Mouse (Mus musculus) midbrain, postnatal 0 days (tissue): ENCODE results near the gene Abcf1. TPM values are rescaled to one million over a fixed set of nuclear protein-coding genes. Genes with fewer than 3 reads are reported as not detected.
"Not testable (repeated sequence)": the region's sequence is repeated elsewhere in the genome, so short reads cannot be mapped to it uniquely, and the experiment has no call there.

ENCODE experiments used
- ATAC-seq: fragments of 200-750 bp; cut with Nextera tagmentation; 2 replicates; pipeline ENCODE4 v1.8.0; 2017; ENCODE audit warnings: moderate number of reproducible peaks, mild to moderate bottlenecking, moderate TSS enrichment, moderate library complexity; ENCODE audit not compliant: low FRiP score
- DNase-seq: peaks from one replicate; pipeline ENCODE4 v3.0.0-alpha.2; 2015; ENCODE audit warnings: low spot score
- H3K27ac ChIP-seq: fragments of 300-500 bp; sonication (generic); 2 replicates; pipeline ENCODE4 v1.5.1; 2014; ENCODE audit warnings: low read depth, mild to moderate bottlenecking, low read length, mixed read lengths
- H3K27me3 ChIP-seq: fragments of 300-500 bp; sonication (generic); 2 replicates; pipeline ENCODE4 v1.6.1; 2014; ENCODE audit warnings: low read length, control low read depth, mixed read lengths; ENCODE audit not compliant: insufficient read depth
- H3K36me3 ChIP-seq: fragments of 300-500 bp; sonication (generic); 2 replicates; pipeline ENCODE4 v1.6.1; 2014; ENCODE audit warnings: low read length, control low read depth, mixed read lengths; ENCODE audit not compliant: insufficient read depth
- H3K4me1 ChIP-seq: fragments of 300-500 bp; sonication (generic); 2 replicates; pipeline ENCODE4 v1.6.1; 2014; ENCODE audit warnings: mild to moderate bottlenecking, control low read depth, antibody characterized with exemption, low read length, mixed read lengths; ENCODE audit not compliant: insufficient read depth
- H3K4me2 ChIP-seq: fragments of 300-500 bp; sonication (generic); 2 replicates; pipeline ENCODE4 v1.6.1; 2014; ENCODE audit warnings: low read depth, mild to moderate bottlenecking, low read length, mixed read lengths; ENCODE audit not compliant: poor library complexity, severe bottlenecking
- H3K4me3 ChIP-seq: fragments of 300-500 bp; sonication (generic); 2 replicates; pipeline ENCODE4 v1.5.1; 2014; ENCODE audit warnings: low read depth, mild to moderate bottlenecking, low read length, moderate library complexity
- H3K9ac ChIP-seq: fragments of 300-500 bp; sonication (generic); replicated peaks from 2 replicates; pipeline ENCODE4 v1.6.1; 2014; ENCODE audit warnings: mild to moderate bottlenecking, low read length, moderate library complexity, mixed read lengths; ENCODE audit not compliant: poor library complexity, severe bottlenecking
- H3K9me3 ChIP-seq: fragments of 300-500 bp; sonication (generic); 2 replicates; pipeline ENCODE4 v1.6.1; 2016; ENCODE audit warnings: low read length, control low read depth
- CTCF ChIP-seq: IDR thresholded peaks from 2 replicates; pipeline ENCODE4 v1.5.1; 2016; ENCODE audit warnings: antibody characterized with exemption, mild to moderate bottlenecking
- WGBS: fragments of 180-500 bp; shearing (Covaris S2); extraction: QIAGEN DNeasy Blood & Tissue Kit; methylation state at CpG from one replicate; pipeline ENCODE4 v1.1.7; 2014; 5-methylcytosine and 5-hydroxymethylcytosine counted together
- polyA plus RNA-seq: library from polyadenylated mRNA; unstranded; fragments of >200 nt; fragmentation: Nextera tagmentation; extraction: Ambion mirVana; gene quantifications from 2 replicates; pipeline ENCODE4 v1.2.1, GENCODE M21; 2015
- total RNA-seq: library from RNA; depleted of rRNA; stranded (reverse); fragments of >200 nt; gene quantifications from 2 replicates; pipeline ENCODE4 v1.2.3, GENCODE M21; 2014

The Abcf1 gene
- total and polyA plus RNA-seq, 2 experiments from 2014 or later, result 61.8 to 100 TPM

DNA sequence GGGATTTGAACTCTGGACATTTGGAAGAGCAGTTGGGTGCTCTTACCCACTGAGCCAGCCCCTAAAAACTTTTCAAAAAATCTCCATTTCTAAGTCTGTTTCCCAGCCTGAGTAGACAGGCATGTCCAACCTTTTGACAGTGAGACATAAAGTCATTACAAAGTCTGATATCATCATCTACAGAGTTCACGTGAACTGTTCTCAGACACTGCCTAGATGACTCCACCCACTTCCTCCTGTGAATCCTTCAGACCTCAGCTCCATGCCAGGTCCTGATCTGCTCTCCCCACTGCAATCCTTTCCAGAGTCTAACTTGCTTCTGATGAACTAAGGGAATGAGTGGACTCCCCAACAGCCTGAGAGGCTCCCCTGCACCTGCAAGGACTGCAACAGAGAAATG lies 2.6 kb upstream of the Abcf1 start:
- no peak for TF ChIP-seq CTCF
- H3K27ac ChIP-seq, result no peak overlapping the region
- WGBS, result 37% methylated on average over 1 of the region's 1 CpGs
- peaks cover 5% of the 10 kb centered on the region for H3K4me1 ChIP-seq
- ATAC-seq, result no peak
- peaks cover 21% of the 10 kb centered on the region for H3K36me3 ChIP-seq
- DNase-seq, result no peak
- H3K4me3 ChIP-seq, result no peak overlapping the region
- H3K9ac ChIP-seq, result no peak overlapping the region
- H3K27me3 ChIP-seq, result no peaks in the 10 kb centered on the region
- no peaks in the 10 kb centered on the region for H3K9me3 ChIP-seq
- no peak overlapping the region for H3K4me2 ChIP-seq

DNA sequence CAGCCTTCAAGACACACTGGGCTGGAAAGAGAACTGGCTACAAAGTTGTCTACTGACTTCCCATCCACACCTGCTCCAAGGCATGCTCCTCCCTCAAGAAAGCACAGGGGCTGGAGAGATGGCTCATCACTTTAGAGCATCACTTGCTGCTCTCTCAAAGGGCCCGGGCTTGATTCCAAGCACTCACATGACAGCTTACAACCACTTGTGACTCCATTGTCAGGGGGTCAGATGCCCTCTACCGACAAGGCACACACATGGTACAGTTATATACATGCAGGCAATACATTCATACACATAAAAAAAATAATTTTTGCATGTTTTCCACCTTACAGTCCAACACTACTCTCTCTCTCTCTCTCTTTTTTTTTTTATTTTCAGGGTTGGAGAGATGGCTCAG lies 1.9 kb downstream of the Abcf1 start:
- Histone ChIP-seq H3K9me3 (no peaks in the 10 kb centered on the region), H3K36me3 (peaks cover 28% of the 10 kb centered on the region), H3K4me3 (no peak overlapping the region), H3K4me2 (no peak overlapping the region), H3K27me3 (no peaks in the 10 kb centered on the region), H3K4me1 (peaks cover 5% of the 10 kb centered on the region), H3K9ac (no peak overlapping the region), H3K27ac (no peak overlapping the region)
- no peak for TF ChIP-seq CTCF
- whole genome bisulfite sequencing, result 100% methylated on average over 2 of the region's 2 CpGs
- DNase-seq (no peak), ATAC-seq (no peak)

DNA sequence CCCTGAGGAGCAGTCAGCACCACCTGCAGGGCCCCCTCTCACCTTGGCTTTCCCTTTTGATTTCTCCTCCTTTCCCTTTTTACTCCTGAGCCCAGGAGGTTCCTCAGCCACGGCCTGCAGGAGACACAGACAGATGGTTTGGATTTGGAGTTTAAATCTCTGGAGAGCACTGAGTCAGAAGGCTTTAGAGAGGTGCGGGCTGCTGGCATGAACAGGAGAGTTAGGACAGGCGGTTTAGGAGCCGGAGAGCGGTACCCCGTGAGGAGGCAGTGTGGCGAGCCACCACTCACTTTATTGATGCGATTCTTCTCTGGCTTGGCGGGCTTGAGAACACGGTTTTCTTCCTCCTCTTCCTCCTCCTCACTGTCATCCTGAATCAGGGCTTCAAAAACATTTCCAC lies 6.3 kb downstream of the Abcf1 start:
- Histone ChIP-seq H3K27me3 (no peaks in the 10 kb centered on the region), H3K4me2 (no peak overlapping the region), H3K9ac (no peak overlapping the region), H3K4me1 (no peaks in the 10 kb centered on the region; the same call in none of the 2 replicates), H3K9me3 (no peaks in the 10 kb centered on the region), H3K27ac (no peak overlapping the region), H3K36me3 (peaks cover 56% of the 10 kb centered on the region), H3K4me3 (no peak overlapping the region)
- DNase-seq (no peak), ATAC-seq (no peak)
- no peak for TF ChIP-seq CTCF
- 89% methylated on average over 10 of the region's 10 CpGs for WGBS

DNA sequence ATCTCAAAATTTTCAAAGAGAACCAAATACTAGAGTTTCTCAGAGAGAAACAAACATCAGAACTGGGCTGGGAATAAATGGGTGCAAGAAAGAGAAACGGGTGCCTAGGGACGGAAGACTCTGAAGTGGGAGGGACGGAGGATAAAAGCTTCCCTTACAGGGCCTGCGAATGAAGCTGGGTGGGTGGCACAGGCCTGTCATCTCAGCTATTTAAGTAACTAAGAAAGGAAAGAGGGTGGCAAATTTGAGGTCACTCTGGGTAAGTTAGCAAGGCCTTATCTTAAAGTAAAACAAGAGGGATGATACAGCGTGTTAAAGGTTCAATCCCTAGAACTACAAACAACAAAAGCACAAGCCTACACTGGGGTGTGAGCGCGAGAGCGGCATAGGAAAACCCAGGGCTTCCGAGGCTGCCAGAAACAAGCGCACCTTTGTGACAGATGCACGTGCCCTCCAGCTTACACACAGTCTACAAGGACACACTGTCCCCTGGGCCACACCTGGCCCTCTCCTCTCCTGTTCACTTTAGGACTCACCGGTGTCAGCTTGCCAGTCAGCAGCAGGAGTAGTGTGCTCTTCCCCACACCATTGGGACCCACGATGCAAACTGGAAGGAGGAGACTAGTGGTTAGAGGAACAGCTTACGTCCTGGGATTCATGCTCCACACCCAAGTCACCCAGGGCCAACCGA lies 10.9 kb downstream of the Abcf1 start:
- Histone ChIP-seq H3K27me3 (no peaks in the 10 kb centered on the region), H3K4me2 (no peak overlapping the region), H3K36me3 (peaks cover 72% of the 10 kb centered on the region), H3K4me1 (no peaks in the 10 kb centered on the region), H3K9me3 (no peaks in the 10 kb centered on the region), H3K4me3 (no peak overlapping the region), H3K9ac (no peak overlapping the region), H3K27ac (no peak overlapping the region)
- DNase-seq (no peak), ATAC-seq (no peak)
- no peak for TF ChIP-seq CTCF
- 95% methylated on average over 15 of the region's 15 CpGs for WGBS

DNA sequence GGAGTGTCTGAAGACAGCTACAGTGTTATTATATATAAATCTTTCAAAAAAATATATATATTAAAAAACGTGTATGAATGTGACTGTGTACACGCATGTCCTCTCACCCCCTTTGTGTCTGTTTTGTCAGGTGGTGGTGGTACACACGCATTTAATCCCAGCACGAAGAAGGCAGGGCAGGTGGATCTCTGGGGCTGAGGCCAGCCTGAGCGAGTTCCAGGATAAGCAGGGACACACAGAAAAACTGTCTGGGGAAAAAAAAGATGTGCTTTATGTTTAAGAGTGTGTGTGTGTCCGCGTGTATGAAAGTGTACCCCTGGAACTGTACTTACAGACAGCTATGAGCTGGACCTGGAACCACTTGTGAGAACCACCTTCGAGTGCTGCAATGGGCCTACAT lies 14.9 kb downstream of the Abcf1 start:
- H3K27ac ChIP-seq, result no peak overlapping the region

DNA sequence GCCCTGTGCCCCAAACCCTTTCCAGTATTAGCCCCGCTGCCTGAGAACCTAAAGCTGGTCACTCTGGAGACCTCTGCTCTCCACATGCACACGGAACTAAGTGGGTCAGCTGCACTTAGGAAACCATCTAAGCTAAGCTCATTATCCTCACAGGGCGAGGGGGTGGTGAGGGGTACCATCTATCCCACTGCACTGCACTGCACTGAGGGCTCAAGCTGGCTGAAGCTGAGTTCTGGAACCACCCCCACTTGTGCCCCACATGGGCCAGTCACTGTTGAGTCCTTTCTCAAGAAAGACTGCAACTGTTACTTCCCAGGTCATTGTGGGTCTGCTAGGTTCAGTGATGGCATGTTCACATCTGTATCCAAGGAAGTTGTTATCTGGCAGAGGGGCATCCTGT lies 17.0 kb downstream of the Abcf1 start:
- H3K27me3 ChIP-seq, H3K4me2 ChIP-seq, H3K9ac ChIP-seq, H3K9me3 ChIP-seq, H3K27ac ChIP-seq, H3K4me1 ChIP-seq, H3K4me3 ChIP-seq, ATAC-seq, DNase-seq: not testable (repeated sequence)
- H3K36me3 ChIP-seq, result peaks cover 19% of the 10 kb centered on the region
- 78% methylated on average over 2 of the region's 3 CpGs for WGBS

More for the DNA sequence above, 14.9 kb downstream of the Abcf1 start:
- H3K4me1 ChIP-seq, result no peaks in the 10 kb centered on the region
- H3K9ac ChIP-seq, result no peak overlapping the region
- no peaks in the 10 kb centered on the region for H3K9me3 ChIP-seq
- H3K4me3 ChIP-seq, result no peak overlapping the region
- 79% methylated on average over 8 of the region's 8 CpGs for WGBS
- H3K27me3 ChIP-seq, result no peaks in the 10 kb centered on the region
- no peak for TF ChIP-seq CTCF
- H3K36me3 ChIP-seq, result peaks cover 39% of the 10 kb centered on the region
- H3K4me2 ChIP-seq, result no peak overlapping the region
- ATAC-seq (no peak), DNase-seq (no peak)

DNA sequence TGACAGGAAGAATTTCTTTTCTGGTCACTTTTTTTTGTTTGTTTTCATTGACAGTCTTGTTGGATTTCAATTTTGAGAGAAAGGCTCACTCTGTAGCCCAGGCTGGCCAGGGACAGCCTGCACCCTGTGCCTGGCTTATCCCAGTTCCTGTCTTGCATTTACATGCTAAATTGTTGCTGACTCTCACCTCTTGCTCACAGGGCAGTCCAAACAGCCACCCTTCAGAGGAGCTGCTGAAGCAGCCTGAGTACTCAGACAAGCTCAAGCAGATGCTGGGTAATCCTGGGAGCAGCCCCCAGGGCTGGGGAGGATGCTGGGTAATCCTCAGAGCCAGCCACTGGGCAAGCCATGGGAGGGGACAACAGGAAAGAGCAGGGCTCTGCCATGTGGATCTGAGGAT lies 18.6 kb downstream of the Abcf1 start:
- not testable (repeated sequence) for H3K27me3 ChIP-seq, H3K36me3 ChIP-seq, H3K4me2 ChIP-seq, H3K4me1 ChIP-seq, H3K9ac ChIP-seq, DNase-seq, H3K9me3 ChIP-seq, H3K27ac ChIP-seq, H3K4me3 ChIP-seq, ATAC-seq
